Mouse (Mus musculus): ENCODE measurements around the gene Slc23a4. TPM values are rescaled to one million over a fixed set of nuclear protein-coding genes. Genes with fewer than 3 reads are reported as not detected.

Gene Slc23a4
- under 1 TPM in 1 of 2 experiments, not detected in 1; 0.13 TPM for total RNA-seq (2021)
- long read RNA-seq, experiment 1: 0 reads
- long read RNA-seq, experiment 2: 0 reads

DNA sequence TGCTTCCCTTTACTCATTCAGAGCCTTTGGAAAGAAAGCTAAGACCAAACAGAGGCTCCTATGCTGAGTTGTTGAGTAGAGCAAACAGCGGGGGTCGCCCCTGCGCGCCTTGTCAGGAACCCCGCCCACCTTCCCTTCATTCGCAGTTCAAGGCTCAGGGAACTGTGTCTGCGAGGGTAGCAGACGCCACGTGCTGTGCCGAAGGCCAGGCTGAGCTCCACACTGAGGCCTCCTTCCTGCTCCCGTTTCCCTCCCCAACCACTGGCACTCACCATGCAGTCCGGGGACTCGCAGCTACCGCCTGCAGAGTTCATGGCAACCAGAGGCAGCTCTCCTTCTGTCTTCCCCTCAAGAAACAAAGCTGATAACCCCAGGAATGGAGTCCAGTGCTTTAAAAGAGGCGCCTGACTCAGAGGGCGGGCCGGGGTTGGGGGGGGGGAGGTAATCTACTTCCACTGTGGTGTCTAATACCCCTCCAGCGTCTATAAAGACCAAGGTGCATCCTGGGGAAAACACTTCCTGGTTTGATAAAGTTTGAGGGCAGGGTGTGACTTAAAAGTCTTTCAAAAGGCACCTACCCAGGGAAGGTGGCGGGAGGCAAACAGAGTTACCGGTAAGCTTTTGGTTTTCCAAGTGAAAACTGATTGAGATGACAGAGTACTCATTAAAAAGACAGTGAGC, at the start of gene Slc23a4:
Gene Slc23a4 (minus strand): TSS at position 324 of the 681 bp plus-strand sequence.
- DNase-seq: no peak

DNA sequence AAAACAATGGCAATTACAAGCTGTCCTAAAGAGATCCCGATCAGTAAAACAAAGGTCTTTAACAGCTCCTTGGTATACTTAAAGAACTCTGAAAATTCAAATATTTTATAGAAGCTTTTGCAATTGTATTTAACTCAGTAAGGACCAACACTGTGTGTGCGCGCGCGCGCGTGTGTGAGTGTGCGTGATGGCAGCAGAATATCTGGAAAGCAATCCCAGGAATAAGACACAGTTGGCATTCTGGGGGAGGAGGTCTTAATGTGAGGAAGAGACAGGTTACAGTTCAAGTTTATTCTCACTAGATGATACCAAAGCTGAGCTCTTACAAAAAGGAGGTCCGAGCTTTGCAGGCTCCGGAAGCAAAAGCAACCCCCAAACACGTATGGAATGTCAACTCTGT, 45.1 kb upstream of the Slc23a4 start:
- DNase-seq: no peak

DNA sequence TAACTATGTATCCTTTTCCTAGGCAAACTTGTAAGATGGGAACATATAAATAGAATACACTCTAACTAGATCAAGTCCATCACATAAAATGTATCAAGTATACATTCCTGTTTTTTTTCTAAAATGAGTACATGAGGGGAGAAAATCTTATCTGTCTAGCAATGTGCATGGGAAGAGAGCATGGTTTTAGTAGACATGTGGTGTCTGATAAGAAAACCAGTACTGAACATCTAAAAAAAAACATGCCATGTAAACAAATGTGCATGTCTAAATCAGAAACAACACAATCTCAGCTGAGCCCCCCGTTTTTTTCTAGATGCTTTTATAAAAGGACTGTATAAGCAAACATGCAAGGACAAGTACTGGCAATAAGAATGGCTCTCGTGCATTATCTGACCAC, 44.5 kb upstream of the Slc23a4 start:
- no peak for DNase-seq

DNA sequence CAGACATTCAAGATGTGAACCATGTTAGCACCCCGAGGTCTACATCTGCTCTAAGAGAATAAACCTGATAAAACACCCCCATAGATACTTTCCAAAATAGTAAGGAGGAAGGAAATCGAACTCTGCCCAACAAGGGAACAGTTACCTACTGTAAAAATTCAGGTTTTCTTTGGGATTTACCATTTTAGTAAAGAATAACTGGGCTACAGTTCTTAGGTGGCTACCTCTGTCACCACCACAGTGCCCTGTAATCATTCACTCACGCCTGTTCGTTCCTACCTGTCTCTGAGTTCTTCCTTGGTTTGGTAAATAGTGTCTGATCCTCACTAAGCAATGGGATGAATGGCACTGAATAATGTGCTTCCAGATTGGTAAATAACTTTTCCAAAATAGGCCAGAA, 42.6 kb upstream of the Slc23a4 start:
- DNase-seq: no peak

DNA sequence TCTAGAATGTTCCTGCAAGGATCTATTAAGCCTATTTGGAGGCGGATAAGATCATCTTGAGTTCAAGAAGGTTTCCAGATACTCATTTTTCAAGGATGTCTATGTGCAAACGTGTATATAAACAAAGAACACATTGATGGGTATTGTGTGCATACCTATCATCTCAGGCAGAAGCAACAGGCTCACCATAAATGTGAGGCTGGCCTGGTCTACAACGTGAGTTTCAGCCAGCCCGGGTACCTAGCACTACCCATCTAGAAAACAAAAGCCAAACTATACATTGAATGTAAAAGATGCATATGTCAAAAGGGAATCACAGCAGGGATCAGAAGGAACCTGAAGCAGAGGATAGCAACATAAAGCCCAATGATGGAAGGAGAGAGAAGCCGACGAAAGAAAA, 42.0 kb upstream of the Slc23a4 start:
- no peak for DNase-seq

DNA sequence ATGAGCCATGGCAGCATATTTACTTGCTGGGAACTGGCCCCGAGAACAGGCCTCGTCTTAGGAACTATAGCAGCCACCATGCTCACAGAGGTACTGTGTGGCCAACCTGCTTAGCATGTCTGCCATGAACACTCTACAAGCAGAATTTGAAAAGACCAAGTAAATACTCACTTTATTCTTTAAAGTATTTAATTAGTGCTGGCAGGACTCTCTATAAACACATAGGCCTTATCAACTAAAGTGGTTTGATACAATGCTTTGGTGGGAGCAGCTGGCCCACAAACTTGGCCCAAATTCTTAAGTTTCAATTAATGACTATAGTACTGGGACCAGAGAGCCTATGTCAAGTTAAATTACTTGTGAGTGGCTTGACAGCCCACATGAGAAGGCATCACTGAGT, 39.8 kb upstream of the Slc23a4 start:
- DNase-seq: no peak

GRCm38 (mm10) chr6:35027257-35027656, 39.1 kb upstream of the Slc23a4 start:
- DNase-seq: peak; percentile 10

- no peak for DNase-seq
These were observed 28.4 kb upstream of the Slc23a4 start for GRCm38 (mm10) chr6:35016624-35017023.

- no peak for DNase-seq
These were observed 23.7 kb upstream of the Slc23a4 start for GRCm38 (mm10) chr6:35011953-35012352.

- DNase-seq: no peak
These were observed 22.5 kb upstream of the Slc23a4 start for GRCm38 (mm10) chr6:35010705-35011104.

GRCm38 (mm10) chr6:35002261-35002669, 14.1 kb upstream of the Slc23a4 start:
- no peak for DNase-seq

GRCm38 (mm10) chr6:34999101-34999500, 10.9 kb upstream of the Slc23a4 start:
- DNase-seq: no peak

DNA sequence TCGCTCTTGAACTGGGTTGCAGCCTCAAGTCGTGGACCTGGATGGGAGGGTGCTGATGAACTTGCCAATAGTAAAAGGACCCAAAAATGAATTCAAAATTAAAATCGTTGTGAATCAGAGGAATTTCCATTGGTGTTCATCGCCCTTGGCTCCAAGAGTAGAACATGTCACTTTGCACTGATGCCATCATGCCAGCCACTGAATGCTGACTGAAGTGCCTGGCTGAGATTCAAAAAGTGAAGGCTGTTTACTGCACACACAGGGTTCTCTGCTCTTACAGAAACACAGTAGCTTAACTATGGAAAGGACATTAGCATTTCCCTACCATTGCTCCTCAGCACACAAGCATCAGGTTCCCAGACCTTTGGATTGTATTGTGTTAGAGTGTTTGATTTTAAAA, 8.3 kb upstream of the Slc23a4 start:
- DNase-seq: no peak

- DNase-seq: peak; percentile 59
These were observed 7.1 kb upstream of the Slc23a4 start for GRCm38 (mm10) chr6:34995265-34995681.

- no peak for DNase-seq
These were observed 6.5 kb upstream of the Slc23a4 start for GRCm38 (mm10) chr6:34994692-34995091.

- DNase-seq: no peak
These were observed 1.1 kb upstream of the Slc23a4 start for GRCm38 (mm10) chr6:34989263-34989662.

DNA sequence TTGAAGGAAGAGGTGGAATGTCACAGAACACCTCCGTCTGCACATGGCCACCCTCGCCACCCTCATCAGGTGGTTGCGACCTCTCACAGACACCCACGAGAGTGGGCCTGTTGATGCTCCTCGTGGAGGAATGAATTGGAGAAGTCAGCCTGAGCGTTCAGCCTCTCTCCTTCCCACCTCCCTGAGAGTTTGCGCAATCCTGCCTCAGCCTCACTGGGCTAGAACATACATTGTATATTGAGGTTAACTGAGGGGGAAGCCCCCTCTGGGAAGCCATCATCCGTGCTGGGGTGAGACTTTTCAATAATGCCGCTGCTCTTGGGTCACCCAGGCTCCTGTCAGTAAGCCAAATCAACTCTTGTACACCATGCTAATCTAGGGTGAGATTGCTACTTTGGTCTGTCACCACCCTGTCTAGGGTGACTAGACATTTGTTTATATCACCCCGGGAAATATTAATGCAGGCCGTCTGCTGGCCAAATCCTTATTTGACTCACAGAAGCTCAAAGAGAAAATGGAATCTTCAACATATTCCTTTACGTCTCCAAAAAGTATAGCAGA, 1.0 kb downstream of the Slc23a4 start:
- DNase-seq: no peak

DNA sequence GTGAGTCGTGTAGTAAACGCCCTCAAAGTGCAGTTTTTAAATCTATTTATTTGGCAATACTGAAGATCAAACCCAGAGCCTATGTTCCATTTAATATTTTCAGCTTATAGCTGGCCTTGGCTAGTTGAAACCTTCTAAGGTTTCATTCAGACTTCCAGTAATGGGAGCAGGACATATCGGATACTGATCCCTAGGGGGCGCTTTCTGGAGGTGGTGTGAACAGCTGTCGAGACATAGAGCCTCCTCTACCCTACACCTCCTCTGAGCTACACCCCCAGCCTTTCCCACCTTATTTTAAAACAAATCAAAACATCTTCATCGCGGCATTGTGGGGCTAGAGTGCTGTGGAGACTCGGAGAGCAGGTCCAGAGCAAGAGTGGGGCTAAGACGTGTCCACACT, 7.5 kb downstream of the Slc23a4 start:
- DNase-seq: no peak

GRCm38 (mm10) chr6:34979291-34979690, 8.9 kb downstream of the Slc23a4 start:
- no peak for DNase-seq

- no peak for DNase-seq
These were observed 17.0 kb downstream of the Slc23a4 start for GRCm38 (mm10) chr6:34971181-34971580.

GRCm38 (mm10) chr6:34965819-34966539, 22.2 kb downstream of the Slc23a4 start:
- no peak for DNase-seq

GRCm38 (mm10) chr6:34964550-34964949, 23.7 kb downstream of the Slc23a4 start:
- no peak for DNase-seq

GRCm38 (mm10) chr6:34959131-34959530, 29.1 kb downstream of the Slc23a4 start:
- no peak for DNase-seq
